Mouse (Mus musculus) A20 (cell line): Measurements from ENCODE around the gene Ccdc58.
"Not testable (repeated sequence)": the region's sequence is repeated elsewhere in the genome, so short reads cannot be mapped to it uniquely, and the experiment has no call there.

Experiments used
- DNase-seq: peaks from one replicate; pipeline ENCODE4 v3.0.0-alpha.2; 2011; ENCODE audit warnings: low read depth, low spot score

The Ccdc58 gene

GRCm38 (mm10) chr16:36074772-36075171, 3.3 kb downstream of the Ccdc58 start:
- DNase-seq: no peak

- no peak for DNase-seq
Observed at GRCm38 (mm10) chr16:36079916-36080315, 8.4 kb downstream of the Ccdc58 start.

- no peak for DNase-seq
Observed at GRCm38 (mm10) chr16:36087846-36088245, 16.4 kb downstream of the Ccdc58 start.

- no peak for DNase-seq
Observed at GRCm38 (mm10) chr16:36089065-36089464, 17.6 kb downstream of the Ccdc58 start.

GRCm38 (mm10) chr16:36089850-36090616, 18.5 kb downstream of the Ccdc58 start:
- DNase-seq: no peak

- no peak for DNase-seq
Observed at GRCm38 (mm10) chr16:36090785-36091509, 19.5 kb downstream of the Ccdc58 start.

GRCm38 (mm10) chr16:36094079-36094478, 22.6 kb downstream of the Ccdc58 start:
- DNase-seq: no peak

GRCm38 (mm10) chr16:36097813-36098499, 26.5 kb downstream of the Ccdc58 start:
- DNase-seq: not testable (repeated sequence)

GRCm38 (mm10) chr16:36101526-36101925, 30.0 kb downstream of the Ccdc58 start:
- DNase-seq: no peak

- DNase-seq: no peak
Observed at GRCm38 (mm10) chr16:36102211-36102610, 30.7 kb downstream of the Ccdc58 start.

- not testable (repeated sequence) for DNase-seq
Observed at GRCm38 (mm10) chr16:36111486-36111885, 40.0 kb downstream of the Ccdc58 start.

GRCm38 (mm10) chr16:36115751-36116150, 44.3 kb downstream of the Ccdc58 start:
- not testable (repeated sequence) for DNase-seq

- DNase-seq: no peak
Observed at GRCm38 (mm10) chr16:36128092-36128491, 56.6 kb downstream of the Ccdc58 start.

- DNase-seq: no peak
Observed at GRCm38 (mm10) chr16:36131141-36131540, 59.7 kb downstream of the Ccdc58 start, which contains the start of gene Csta1. TSS of gene Csta1 (minus strand) at chr16:36131241.

GRCm38 (mm10) chr16:36138201-36138600, 66.7 kb downstream of the Ccdc58 start:
- DNase-seq: no peak
